Mouse (Mus musculus) adrenal gland (tissue): ENCODE results near the gene Dapk1.

Experiments
- intact Hi-C: fragments of 180-260 bp; cut with DNase I; formaldehyde crosslinking; loops from one replicate; pipeline ENCODE4 v1.15.1; 2025

Gene Dapk1

GRCm38 (mm10) chr13:60687891-60688290, 86.1 kb downstream of the Dapk1 start:
- intact Hi-C loops, result no loop called here

GRCm38 (mm10) chr13:60690921-60691320, 89.2 kb downstream of the Dapk1 start:
- intact Hi-C loops, result no loop called here

- intact Hi-C loops, result no loop called here
Observed at GRCm38 (mm10) chr13:60691940-60692339, 90.2 kb downstream of the Dapk1 start.

GRCm38 (mm10) chr13:60695186-60695980, 93.6 kb downstream of the Dapk1 start:
- intact Hi-C loops, result no loop called here

- intact Hi-C loops, result no loop called here
Observed at GRCm38 (mm10) chr13:60696323-60696722, 94.6 kb downstream of the Dapk1 start.

- intact Hi-C loops, result no loop called here
Observed at GRCm38 (mm10) chr13:60696741-60697140, 95.0 kb downstream of the Dapk1 start.

GRCm38 (mm10) chr13:60698021-60698420, 96.3 kb downstream of the Dapk1 start:
- intact Hi-C loops, result no loop called here

GRCm38 (mm10) chr13:60701671-60702171, 100.0 kb downstream of the Dapk1 start:
- intact Hi-C loops, result no loop called here

GRCm38 (mm10) chr13:60707541-60708468, 106.1 kb downstream of the Dapk1 start:
- intact Hi-C loops, result no loop called here

GRCm38 (mm10) chr13:60709136-60709535, 107.4 kb downstream of the Dapk1 start:
- intact Hi-C loops, result no loop called here

GRCm38 (mm10) chr13:60710963-60711362, 109.2 kb downstream of the Dapk1 start:
- intact Hi-C loops, result no loop called here

- intact Hi-C loops, result no loop called here
Observed at GRCm38 (mm10) chr13:60713537-60713936, 111.8 kb downstream of the Dapk1 start.

- intact Hi-C loops, result no loop called here
Observed at GRCm38 (mm10) chr13:60716107-60716506, 114.4 kb downstream of the Dapk1 start.

- intact Hi-C loops, result no loop called here
Observed at GRCm38 (mm10) chr13:60717421-60717820, 115.7 kb downstream of the Dapk1 start.

- intact Hi-C loops, result no loop called here
Observed at GRCm38 (mm10) chr13:60719581-60719980, 117.8 kb downstream of the Dapk1 start.

GRCm38 (mm10) chr13:60722763-60723162, 121.0 kb downstream of the Dapk1 start:
- intact Hi-C loops, result no loop called here

- intact Hi-C loops, result no loop called here
Observed at GRCm38 (mm10) chr13:60728276-60729054, 126.7 kb downstream of the Dapk1 start.

GRCm38 (mm10) chr13:60729055-60729402, 127.3 kb downstream of the Dapk1 start:
- intact Hi-C loops, result no loop called here

- intact Hi-C loops, result no loop called here
Observed at GRCm38 (mm10) chr13:60730587-60730986, 128.8 kb downstream of the Dapk1 start.

- intact Hi-C loops, result no loop called here
Observed at GRCm38 (mm10) chr13:60731001-60731400, 129.3 kb downstream of the Dapk1 start.

- intact Hi-C loops, result loop anchor here (5.0 kb wide), 1 partner anchor 133 kb away; the partner anchor contains the start of gene Dapk1
Observed at GRCm38 (mm10) chr13:60735306-60735705, 133.6 kb downstream of the Dapk1 start.
